Mouse (Mus musculus) ES-E14 (cell line): ENCODE measurements around the gene Cbl. TPM values are rescaled to one million over a fixed set of nuclear protein-coding genes. Genes with fewer than 3 reads are reported as not detected.

Experiments
- DNase-seq: peaks from one replicate; pipeline ENCODE4 v3.0.0-alpha.2; 2013; ENCODE audit warnings: low read depth, low spot score
- H3K27ac ChIP-seq: 2 replicates; pipeline ENCODE4 v1.5.1; 2012; ENCODE audit warnings: low read depth, mild to moderate bottlenecking, low read length, moderate library complexity, mixed read lengths; ENCODE audit not compliant: poor library complexity, insufficient read depth, severe bottlenecking
- H3K36me3 ChIP-seq: 2 replicates; pipeline ENCODE4 v1.6.1; 2012; ENCODE audit warnings: mild to moderate bottlenecking, low read length, moderate library complexity, mixed read lengths; ENCODE audit not compliant: control insufficient read depth, poor library complexity, insufficient read depth, severe bottlenecking
- H3K4me1 ChIP-seq, 2 experiments: fragments of 150-350 bp in 1 of 2; sonication (generic) in 1 of 2; 2 replicates each; pipeline ENCODE4 v1.6.1; 2012; ENCODE audit warnings: low read length in 2 of 2, mild to moderate bottlenecking in 1 of 2, mixed read lengths in 1 of 2; ENCODE audit not compliant: control insufficient read depth in 2 of 2, insufficient read depth in 2 of 2, poor library complexity in 1 of 2
- H3K4me3 ChIP-seq, 2 experiments: fragments of 150-350 bp in 1 of 2; sonication (generic) in 1 of 2; 2 replicates each; pipeline ENCODE4 v1.5.1; 2012; ENCODE audit warnings: low read length in 2 of 2, low read depth in 1 of 2, mild to moderate bottlenecking in 1 of 2, mixed read lengths in 1 of 2; ENCODE audit not compliant: insufficient read depth in 1 of 2, poor library complexity in 1 of 2, severe bottlenecking in 1 of 2
- H3K9ac ChIP-seq: 2 replicates; pipeline ENCODE4 v1.6.1; 2012; ENCODE audit warnings: low read depth, mild to moderate bottlenecking, low read length, mixed read lengths; ENCODE audit not compliant: poor library complexity, insufficient read depth, severe bottlenecking
- H3K9me3 ChIP-seq: fragments of 150-350 bp; sonication (generic); 2 replicates; pipeline ENCODE4 v1.6.1; 2012; ENCODE audit warnings: low read depth, mild to moderate bottlenecking, low read length; ENCODE audit not compliant: control insufficient read depth, insufficient read depth
- CHD2 ChIP-seq: IDR thresholded peaks from 2 replicates; pipeline ENCODE4 v1.6.1; 2014; ENCODE audit warnings: mild to moderate bottlenecking, low read depth, low read length, inconsistent platforms
- HCFC1 ChIP-seq: IDR thresholded peaks from 2 replicates; pipeline ENCODE4 v1.6.1; 2012; ENCODE audit warnings: low read length, inconsistent platforms, borderline replicate concordance; ENCODE audit not compliant: insufficient read depth
- MAFK ChIP-seq: IDR thresholded peaks from 2 replicates; pipeline ENCODE4 v1.6.1; 2014; ENCODE audit warnings: mild to moderate bottlenecking, low read depth, low read length, inconsistent platforms; ENCODE audit not compliant: insufficient read depth
- ZC3H11A ChIP-seq: IDR thresholded peaks from 2 replicates; pipeline ENCODE4 v1.6.1; 2012; ENCODE audit warnings: low read depth, mild to moderate bottlenecking, inconsistent platforms, low read length, borderline replicate concordance
- ZNF384 ChIP-seq: IDR thresholded peaks from 2 replicates; pipeline ENCODE4 v1.6.1; 2012; ENCODE audit warnings: low read depth, low read length, inconsistent platforms
- in situ Hi-C, 2 experiments: fragments of 600-800 bp; cut with MboI; formaldehyde crosslinking; loops; one replicate each; pipeline ENCODE4 v1.15.1; 2025; ENCODE audit warnings: low sequenced_read_pairs in 2 of 2, inconsistent platforms in 1 of 2; ENCODE audit not compliant: unreplicated experiment in 2 of 2
- total RNA-seq: library from RNA; depleted of rRNA; stranded (reverse); fragments of 300-350 nt; gene quantifications from 2 replicates; pipeline ENCODE4 v1.2.3, GENCODE M21; 2012

Cbl gene
- total RNA-seq, 1 experiment: 17.3 TPM

GRCm38 (mm10) chr9:44200458-44200857 lies 33.4 kb downstream of the Cbl start:
- in situ Hi-C loops: no loop called here
- no peak for TF ChIP-seq ZC3H11A
- no peak for TF ChIP-seq CHD2
- H3K36me3 ChIP-seq: peaks cover 2% of the 10 kb centered on the region
- no peaks in the 10 kb centered on the region for H3K9me3 ChIP-seq
- no peak overlapping the region for H3K4me3 ChIP-seq
- DNase-seq: no peak
- no peak overlapping the region for H3K27ac ChIP-seq
- no peak overlapping the region for H3K9ac ChIP-seq
- H3K4me1 ChIP-seq: 0 out of 4 replicates have a peak, but pooled peaks cover 0 to 5% of the 10 kb centered on the region in 2 experiments

- no peak overlapping the region for H3K4me3 ChIP-seq
- no peak for DNase-seq
- TF ChIP-seq HCFC1 (no peak), CHD2 (no peak), MAFK (no peak), ZC3H11A (no peak), ZNF384 (no peak)
- in situ Hi-C loops: no loop called here
- no peak overlapping the region for H3K9ac ChIP-seq
- H3K36me3 ChIP-seq: peaks cover 2% of the 10 kb centered on the region
- no peaks in the 10 kb centered on the region for H3K9me3 ChIP-seq
- 0 out of 4 replicates have a peak, but pooled peaks cover 0 to 5% of the 10 kb centered on the region in 2 experiments for H3K4me1 ChIP-seq
- H3K27ac ChIP-seq: no peak overlapping the region
Observed at GRCm38 (mm10) chr9:44199580-44199979, 34.3 kb downstream of the Cbl start.

GRCm38 (mm10) chr9:44199166-44199565 lies 34.7 kb downstream of the Cbl start:
- in situ Hi-C loops: no loop called here

GRCm38 (mm10) chr9:44196354-44196753 lies 37.5 kb downstream of the Cbl start:
- no peak overlapping the region for H3K4me3 ChIP-seq
- H3K27ac ChIP-seq: no peak overlapping the region
- in situ Hi-C loops: no loop called here
- H3K4me1 ChIP-seq: 0 out of 4 replicates have a peak, but pooled peaks cover 0 to 5% of the 10 kb centered on the region in 2 experiments
- TF ChIP-seq ZNF384: no peak
- TF ChIP-seq MAFK: no peak
- TF ChIP-seq HCFC1: no peak
- TF ChIP-seq ZC3H11A: no peak
- no peak for TF ChIP-seq CHD2
- no peak for DNase-seq
- no peaks in the 10 kb centered on the region for H3K9me3 ChIP-seq
- no peak overlapping the region for H3K9ac ChIP-seq
- peaks cover 2% of the 10 kb centered on the region for H3K36me3 ChIP-seq

More at GRCm38 (mm10) chr9:44199166-44199565, 34.7 kb downstream of the Cbl start:
- Histone ChIP-seq H3K4me3 (no peak overlapping the region), H3K9me3 (no peaks in the 10 kb centered on the region), H3K36me3 (peaks cover 2% of the 10 kb centered on the region), H3K4me1 (0 out of 4 replicates have a peak, but pooled peaks cover 0 to 5% of the 10 kb centered on the region in 2 experiments), H3K27ac (no peak overlapping the region), H3K9ac (no peak overlapping the region)
- TF ChIP-seq ZC3H11A (no peak), HCFC1 (no peak), MAFK (no peak), ZNF384 (no peak), CHD2 (no peak)
- no peak for DNase-seq

GRCm38 (mm10) chr9:44194000-44194399 lies 39.8 kb downstream of the Cbl start:
- Histone ChIP-seq H3K36me3 (peaks cover 2% of the 10 kb centered on the region), H3K9me3 (no peaks in the 10 kb centered on the region), H3K27ac (no peak overlapping the region), H3K4me1 (0 out of 4 replicates have a peak, but pooled peaks cover 0 to 2% of the 10 kb centered on the region in 2 experiments), H3K9ac (no peak overlapping the region), H3K4me3 (no peak overlapping the region)
- TF ChIP-seq ZNF384 (no peak), ZC3H11A (no peak), HCFC1 (no peak), MAFK (no peak), CHD2 (no peak)
- in situ Hi-C loops: no loop called here
- DNase-seq: no peak
